Mouse (Mus musculus): Measurements from ENCODE around the gene Mex3d. TPM values are rescaled to one million over a fixed set of nuclear protein-coding genes. Genes with fewer than 3 reads are reported as not detected.

The Mex3d gene
- polyA plus RNA-seq (2016; fragmentation: Nextera tagmentation; extraction: Ambion mirVana) = 6.4 and 7.1 TPM in 2 replicates

GRCm38 (mm10) chr10:80387522-80387959 lies at the start of gene Mex3d:
TSS of gene Mex3d (minus strand) at chr10:80387659.
- H3K36me3 ChIP-seq (replicated peaks) = peaks cover 64% of the 10 kb centered on the region
- 4% methylated on average over 39 of the region's 61 CpGs for WGBS
- no peaks in the 10 kb centered on the region for H3K9me3 ChIP-seq
- DNase-seq (ENCODE audit: low spot score) = peak; percentile 97
- peaks cover 45% of the 10 kb centered on the region for H3K4me1 ChIP-seq
- peak within 1 kb of the TSS; percentile 96 for H3K4me3 ChIP-seq
- peak within 1 kb of the TSS; percentile 97 for H3K27ac ChIP-seq (replicated peaks)
- H3K27me3 ChIP-seq (replicated peaks; ENCODE audit: low read depth, poor library complexity, severe bottlenecking) = no peaks in the 10 kb centered on the region

- Histone ChIP-seq H3K27ac (replicated peaks) (peak overlapping the region; percentile 59; the same call in 1 of the 2 replicates), H3K4me3 (no peak overlapping the region)
- 9% methylated on average over 9 of the region's 9 CpGs for WGBS
Measured at GRCm38 (mm10) chr10:80436276-80436675, 48.8 kb upstream of the Mex3d start.

DNA sequence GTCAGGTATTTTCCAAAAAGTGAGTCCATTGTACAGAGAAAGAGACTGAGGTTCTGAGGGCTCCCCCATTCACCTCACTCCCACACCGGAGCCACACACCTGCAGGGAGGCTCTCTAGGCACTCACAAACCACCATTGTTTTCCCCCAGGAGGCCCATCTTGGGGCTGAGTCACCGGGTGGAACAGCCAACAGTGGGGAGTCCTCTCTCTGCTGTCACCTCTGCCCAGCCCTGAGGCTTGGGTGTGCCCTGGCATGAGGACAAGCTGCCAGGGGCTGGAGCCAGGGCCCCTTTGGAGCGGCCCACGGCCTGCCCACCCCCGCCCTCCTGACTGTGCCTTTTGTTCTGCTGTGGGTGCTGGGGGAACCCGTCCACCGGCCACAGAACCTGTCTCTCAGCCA lies 48.3 kb upstream of the Mex3d start:
- Histone ChIP-seq H3K4me1 (peaks cover 38% of the 10 kb centered on the region), H3K27ac (replicated peaks) (peak overlapping the region; percentile 59), H3K27me3 (replicated peaks; ENCODE audit: low read depth, poor library complexity, severe bottlenecking) (peaks cover 6% of the 10 kb centered on the region), H3K36me3 (replicated peaks) (peaks cover 6% of the 10 kb centered on the region), H3K4me3 (peak overlapping the region; percentile 27; the same call in 1 of the 2 replicates), H3K9me3 (no peaks in the 10 kb centered on the region)
- WGBS = 42% methylated on average over 7 of the region's 7 CpGs
- no peak for DNase-seq (ENCODE audit: low spot score)

More at GRCm38 (mm10) chr10:80436276-80436675, 48.8 kb upstream of the Mex3d start:
- no peak for DNase-seq (ENCODE audit: low spot score)
- H3K4me1 ChIP-seq = peaks cover 33% of the 10 kb centered on the region
- H3K9me3 ChIP-seq = no peaks in the 10 kb centered on the region
- peaks cover under 1% of the 10 kb centered on the region for H3K36me3 ChIP-seq (replicated peaks)
- H3K27me3 ChIP-seq (replicated peaks; ENCODE audit: low read depth, poor library complexity, severe bottlenecking) = peaks cover 6% of the 10 kb centered on the region

GRCm38 (mm10) chr10:80434823-80435222 lies 47.4 kb upstream of the Mex3d start:
- Histone ChIP-seq H3K4me3 (peak overlapping the region; percentile 97; the same call in 1 of the 2 replicates), H3K27me3 (replicated peaks; ENCODE audit: low read depth, poor library complexity, severe bottlenecking) (peaks cover 6% of the 10 kb centered on the region), H3K27ac (replicated peaks) (peak overlapping the region; percentile 100), H3K9me3 (no peaks in the 10 kb centered on the region), H3K36me3 (replicated peaks) (peaks cover 15% of the 10 kb centered on the region), H3K4me1 (peaks cover 47% of the 10 kb centered on the region)
- WGBS = 70% methylated on average over 3 of the region's 3 CpGs
- DNase-seq (ENCODE audit: low spot score) = no peak

DNA sequence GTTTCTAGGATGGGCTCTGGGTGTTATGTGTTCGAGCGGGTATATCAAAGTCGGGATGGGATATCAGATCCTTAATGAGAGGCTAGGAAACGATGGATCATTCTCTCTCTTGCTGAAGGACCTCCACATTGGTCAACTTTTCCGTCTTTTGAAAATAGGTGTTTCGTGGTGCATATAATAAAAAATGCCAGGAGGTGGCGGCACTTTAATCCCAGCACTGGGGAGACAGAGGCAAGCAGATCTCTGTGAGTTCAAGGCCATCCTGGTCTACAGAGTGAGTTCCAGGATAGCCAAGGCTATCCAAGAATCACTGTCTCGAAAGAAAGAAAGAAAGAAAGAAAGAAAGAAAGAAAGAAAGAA lies 46.8 kb upstream of the Mex3d start:
- DNase-seq (ENCODE audit: low spot score) = no peak
- Histone ChIP-seq H3K27me3 (replicated peaks; ENCODE audit: low read depth, poor library complexity, severe bottlenecking) (peaks cover 6% of the 10 kb centered on the region), H3K36me3 (replicated peaks) (peaks cover 22% of the 10 kb centered on the region), H3K4me1 (peaks cover 51% of the 10 kb centered on the region), H3K4me3 (peak overlapping the region; percentile 97), H3K27ac (replicated peaks) (peak overlapping the region; percentile 100), H3K9me3 (no peaks in the 10 kb centered on the region)
- WGBS = 16% methylated on average over 8 of the region's 8 CpGs

DNA sequence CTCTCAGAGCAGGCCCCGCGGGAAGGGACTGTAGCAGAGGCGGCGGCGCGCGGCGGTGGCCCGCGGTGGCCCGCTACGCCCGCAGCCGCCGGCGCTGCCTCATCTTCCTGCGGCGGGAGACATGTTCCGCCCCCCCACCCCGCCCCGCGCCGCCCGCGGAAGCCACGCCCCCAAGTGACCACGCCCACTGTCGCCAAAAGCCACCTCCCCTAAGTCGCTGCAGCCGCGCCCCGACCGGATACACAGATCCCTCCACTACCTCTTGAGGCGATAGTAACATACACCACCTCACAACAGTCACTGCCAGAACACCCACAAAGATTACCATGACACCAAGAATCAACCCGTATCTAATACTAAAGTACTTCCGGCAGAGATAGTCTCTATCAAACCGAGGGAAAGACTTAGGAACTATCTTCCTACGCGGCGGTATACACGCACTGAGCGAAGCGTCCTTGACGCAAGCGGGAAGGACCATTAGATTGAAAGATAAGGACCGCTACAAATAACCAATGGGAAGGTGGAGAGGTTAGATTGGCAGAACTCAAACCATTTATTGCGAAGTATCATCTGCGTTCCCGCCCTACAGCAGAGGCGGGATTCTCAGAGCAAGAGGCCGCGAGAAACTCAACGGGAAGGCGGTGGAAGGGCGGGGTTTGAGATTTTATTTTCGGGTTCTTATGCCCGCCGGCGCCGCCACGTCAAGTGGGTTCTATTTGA lies 46.2 kb upstream of the Mex3d start, which contains the start of gene Tcf3:
Tcf3 (minus strand) TSS at position 135 of the 720 bp plus-strand sequence.
- Histone ChIP-seq H3K4me3 (peak within 1 kb of the TSS; percentile 97), H3K27me3 (replicated peaks; ENCODE audit: low read depth, poor library complexity, severe bottlenecking) (peaks cover 6% of the 10 kb centered on the region), H3K4me1 (peaks cover 51% of the 10 kb centered on the region), H3K9me3 (no peaks in the 10 kb centered on the region), H3K36me3 (replicated peaks) (peaks cover 27% of the 10 kb centered on the region), H3K27ac (replicated peaks) (peak within 1 kb of the TSS; percentile 100)
- DNase-seq (ENCODE audit: low spot score) = peak; percentile 96
- under 1% methylated on average over 61 of the region's 61 CpGs for WGBS

GRCm38 (mm10) chr10:80432936-80433512 lies 45.6 kb upstream of the Mex3d start:
- Histone ChIP-seq H3K4me1 (peaks cover 49% of the 10 kb centered on the region), H3K27me3 (replicated peaks; ENCODE audit: low read depth, poor library complexity, severe bottlenecking) (peaks cover 6% of the 10 kb centered on the region), H3K4me3 (peak overlapping the region; percentile 97), H3K9me3 (no peaks in the 10 kb centered on the region), H3K36me3 (replicated peaks) (peaks cover 33% of the 10 kb centered on the region), H3K27ac (replicated peaks) (peak overlapping the region; percentile 100)
- DNase-seq (ENCODE audit: low spot score) = peak; percentile 81
- under 1% methylated on average over 60 of the region's 60 CpGs for WGBS

DNA sequence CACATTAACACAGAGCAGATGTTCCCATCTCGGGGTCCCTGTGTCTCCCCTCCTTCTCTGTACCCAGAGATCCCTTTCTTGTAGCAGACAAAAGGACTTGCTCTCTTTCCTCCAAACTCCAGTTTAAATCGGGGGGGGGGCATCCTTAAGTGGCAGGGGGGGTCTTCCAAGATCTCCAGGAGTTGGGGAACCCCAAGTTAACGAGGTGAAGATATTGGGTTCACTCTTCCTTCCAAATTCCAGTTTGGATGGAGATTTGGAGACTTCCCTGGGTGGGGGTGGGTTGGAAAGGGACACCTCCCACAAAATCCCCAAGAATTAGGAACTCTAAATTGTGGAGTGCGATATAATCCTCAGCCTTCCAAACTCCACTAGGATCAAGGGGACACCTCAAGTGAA lies 44.9 kb upstream of the Mex3d start:
- peaks cover 45% of the 10 kb centered on the region for H3K4me1 ChIP-seq
- H3K4me3 ChIP-seq = peak overlapping the region; percentile 97
- WGBS = 2% methylated on average over 4 of the region's 4 CpGs
- no peaks in the 10 kb centered on the region for H3K9me3 ChIP-seq
- H3K27ac ChIP-seq (replicated peaks) = peak overlapping the region; percentile 100
- peaks cover 40% of the 10 kb centered on the region for H3K36me3 ChIP-seq (replicated peaks)
- no peak for DNase-seq (ENCODE audit: low spot score)
- peaks cover 6% of the 10 kb centered on the region for H3K27me3 ChIP-seq (replicated peaks; ENCODE audit: low read depth, poor library complexity, severe bottlenecking)

DNA sequence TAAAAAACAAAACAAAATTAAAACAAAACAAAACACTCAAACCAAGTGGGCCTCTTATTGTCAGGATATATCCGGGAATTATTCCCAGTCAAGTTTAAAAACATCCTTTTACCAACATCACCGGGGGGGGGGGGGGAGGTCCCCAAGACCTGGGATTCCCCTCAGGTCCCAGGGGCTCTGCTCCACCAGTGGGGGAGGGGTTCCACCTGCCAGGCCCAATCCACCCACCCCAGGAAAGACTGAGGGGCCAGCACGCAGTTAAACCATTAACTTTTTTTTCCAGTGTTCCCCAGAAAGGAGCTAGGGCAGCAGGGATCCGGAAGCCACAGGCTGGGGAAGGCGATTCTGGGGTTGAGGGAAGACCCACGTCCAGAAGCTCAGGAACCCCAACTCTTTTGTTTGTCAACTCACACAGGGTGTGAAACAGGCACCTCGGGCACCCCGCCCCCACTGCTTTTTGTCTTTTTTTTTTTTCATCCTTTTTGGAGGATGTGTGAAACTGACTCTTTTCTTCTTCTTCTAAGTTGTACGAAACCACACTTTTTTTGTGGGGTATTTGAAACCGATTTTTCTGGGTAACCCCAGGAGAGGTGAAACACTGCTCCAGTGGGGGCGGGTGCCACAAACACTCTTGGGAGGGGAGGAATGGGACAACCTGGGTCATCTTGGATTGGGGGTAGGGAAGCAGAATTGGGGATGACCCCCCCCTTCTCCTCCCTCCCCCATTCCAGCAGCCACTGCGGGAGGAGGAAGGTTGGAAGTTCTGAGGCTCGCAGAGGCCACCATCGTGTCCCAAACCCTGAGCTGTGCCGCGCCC lies 44.3 kb upstream of the Mex3d start:
- DNase-seq (ENCODE audit: low spot score) = no peak
- WGBS = 29% methylated on average over 16 of the region's 16 CpGs
- Histone ChIP-seq H3K4me3 (peak overlapping the region; percentile 97), H3K36me3 (replicated peaks) (peaks cover 46% of the 10 kb centered on the region), H3K27ac (replicated peaks) (peak overlapping the region; percentile 100), H3K9me3 (no peaks in the 10 kb centered on the region), H3K4me1 (peaks cover 45% of the 10 kb centered on the region), H3K27me3 (replicated peaks; ENCODE audit: low read depth, poor library complexity, severe bottlenecking) (peaks cover 6% of the 10 kb centered on the region; the same call in 1 of the 2 replicates)

DNA sequence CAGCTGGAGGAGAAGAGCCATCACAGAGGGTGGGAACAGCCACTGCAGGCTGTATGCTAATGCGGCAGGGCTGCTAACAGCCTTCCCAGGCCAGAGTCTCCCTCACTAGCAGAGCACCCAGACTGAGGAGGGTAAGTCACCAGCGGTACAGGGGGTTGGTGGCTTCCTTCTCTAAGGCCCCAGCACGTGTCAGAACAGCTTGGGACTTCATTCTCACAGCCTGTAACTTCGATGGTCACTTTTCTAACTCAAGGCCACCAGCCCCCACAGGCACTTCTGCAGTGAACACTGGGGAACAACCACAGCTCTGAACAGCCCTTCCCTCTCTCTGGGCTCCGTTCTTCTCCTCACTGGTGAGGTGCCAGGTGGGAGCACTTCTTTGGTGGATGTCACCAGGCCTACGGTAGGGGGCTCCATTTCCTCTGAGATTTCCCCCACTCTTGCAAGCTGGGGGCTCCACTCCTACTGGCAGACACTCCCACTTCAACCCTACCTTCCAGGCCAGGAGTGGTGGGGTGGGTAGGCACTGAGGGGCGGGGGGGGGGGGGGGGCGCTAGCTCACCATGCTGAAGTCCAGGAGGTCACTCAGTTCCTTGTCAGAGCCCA lies 43.0 kb upstream of the Mex3d start:
- H3K36me3 ChIP-seq (replicated peaks) = peaks cover 59% of the 10 kb centered on the region
- peak overlapping the region; percentile 97 for H3K4me3 ChIP-seq
- H3K9me3 ChIP-seq = peaks cover 5% of the 10 kb centered on the region; the same call in 1 of the 2 replicates
- H3K27me3 ChIP-seq (replicated peaks; ENCODE audit: low read depth, poor library complexity, severe bottlenecking) = no peaks in the 10 kb centered on the region
- DNase-seq (ENCODE audit: low spot score) = no peak
- no peak overlapping the region for H3K27ac ChIP-seq (replicated peaks)
- peaks cover 34% of the 10 kb centered on the region for H3K4me1 ChIP-seq
- WGBS = 74% methylated on average over 8 of the region's 8 CpGs

DNA sequence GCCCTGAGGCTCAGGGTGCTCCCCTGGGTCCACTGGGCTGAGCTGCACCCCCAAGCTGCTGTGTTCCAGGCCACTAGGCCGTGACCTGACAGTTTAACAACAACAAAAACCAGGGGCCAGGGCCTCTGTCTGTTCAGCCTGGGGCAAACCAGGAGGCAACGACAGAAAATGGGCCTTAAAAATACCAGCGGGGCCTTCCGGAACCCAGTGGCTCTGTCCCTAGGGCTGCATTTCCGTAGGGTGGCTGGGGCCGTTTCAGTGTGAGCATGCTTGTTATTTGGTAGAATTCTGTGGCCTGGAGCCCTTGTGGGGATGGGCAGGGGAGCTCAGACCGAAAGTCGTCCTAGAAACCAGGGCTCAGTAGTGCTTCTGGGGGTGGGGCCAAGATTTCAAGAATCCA lies 42.3 kb upstream of the Mex3d start:
- H3K4me3 ChIP-seq = peak overlapping the region; percentile 23; the same call in 1 of the 2 replicates
- peaks cover 66% of the 10 kb centered on the region for H3K36me3 ChIP-seq (replicated peaks)
- H3K27me3 ChIP-seq (replicated peaks; ENCODE audit: low read depth, poor library complexity, severe bottlenecking) = no peaks in the 10 kb centered on the region
- WGBS = 86% methylated on average over 8 of the region's 8 CpGs
- DNase-seq (ENCODE audit: low spot score) = no peak
- H3K4me1 ChIP-seq = peaks cover 33% of the 10 kb centered on the region
- peaks cover 10% of the 10 kb centered on the region; the same call in 1 of the 2 replicates for H3K9me3 ChIP-seq
- H3K27ac ChIP-seq (replicated peaks) = no peak overlapping the region

GRCm38 (mm10) chr10:80425041-80425440 lies 37.6 kb upstream of the Mex3d start:
- Histone ChIP-seq H3K27ac (replicated peaks) (no peak overlapping the region), H3K9me3 (peaks cover 10% of the 10 kb centered on the region; the same call in 1 of the 2 replicates), H3K4me1 (peaks cover 11% of the 10 kb centered on the region), H3K27me3 (replicated peaks; ENCODE audit: low read depth, poor library complexity, severe bottlenecking) (no peaks in the 10 kb centered on the region), H3K36me3 (replicated peaks) (peaks cover 100% of the 10 kb centered on the region), H3K4me3 (peak overlapping the region; percentile 8; the same call in 1 of the 2 replicates)
- WGBS = 90% methylated on average over 3 of the region's 3 CpGs
- no peak for DNase-seq (ENCODE audit: low spot score)

Measured in embryonic facial prominence, embryonic 10.5 days (tissue).